Mouse (Mus musculus): ENCODE data around the gene Fam20a.
"Not testable (repeated sequence)": the region's sequence is repeated elsewhere in the genome, so short reads cannot be mapped to it uniquely, and the experiment has no call there.

The Fam20a gene

GRCm38 (mm10) chr11:109678291-109678690 is 43.8 kb downstream of the Fam20a start:
- peak; percentile 21 for DNase-seq (ENCODE audit: low read depth)

DNA sequence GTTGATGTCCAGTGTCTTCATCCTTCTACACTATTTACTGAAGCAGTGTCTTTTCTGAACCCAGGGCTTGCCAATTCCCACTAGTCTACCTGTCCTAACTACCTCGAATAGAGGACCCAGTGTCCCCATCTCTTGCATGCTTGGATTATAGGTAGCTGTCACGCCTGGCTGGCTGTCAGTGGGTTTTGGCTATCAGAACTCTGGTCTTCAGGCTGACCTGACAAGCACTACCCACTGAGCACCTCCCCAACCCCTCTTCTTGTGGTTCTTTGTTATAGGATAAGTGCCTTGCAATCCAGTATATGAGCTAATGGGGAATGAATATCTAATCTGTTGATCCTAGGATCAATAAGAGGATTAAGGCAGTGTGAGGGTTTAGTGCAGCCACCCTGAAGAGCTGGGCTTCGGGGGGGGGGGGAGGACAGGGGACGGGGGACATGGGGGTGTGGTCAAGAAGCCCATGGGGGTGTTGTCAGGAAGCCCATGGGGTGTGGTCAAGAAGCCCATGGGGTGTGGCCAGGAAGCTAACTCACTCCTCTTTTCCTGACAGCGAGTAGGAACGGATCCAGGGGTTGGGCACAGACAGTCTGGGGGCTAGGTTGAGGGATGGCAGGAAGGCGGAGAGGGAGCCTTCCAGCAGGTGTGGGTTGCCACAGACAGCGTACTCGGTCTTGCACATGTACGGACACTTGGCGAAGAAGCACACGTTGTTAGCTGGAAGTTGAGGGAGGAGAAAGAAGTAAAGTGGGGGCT is 45.3 kb downstream of the Fam20a start:
- DNase-seq (ENCODE audit: low read depth), result no peak

GRCm38 (mm10) chr11:109675771-109676170 is 46.3 kb downstream of the Fam20a start:
- DNase-seq (ENCODE audit: low read depth), result no peak

- DNase-seq (ENCODE audit: low read depth), result no peak
Observed at GRCm38 (mm10) chr11:109675208-109675607, 46.9 kb downstream of the Fam20a start.

DNA sequence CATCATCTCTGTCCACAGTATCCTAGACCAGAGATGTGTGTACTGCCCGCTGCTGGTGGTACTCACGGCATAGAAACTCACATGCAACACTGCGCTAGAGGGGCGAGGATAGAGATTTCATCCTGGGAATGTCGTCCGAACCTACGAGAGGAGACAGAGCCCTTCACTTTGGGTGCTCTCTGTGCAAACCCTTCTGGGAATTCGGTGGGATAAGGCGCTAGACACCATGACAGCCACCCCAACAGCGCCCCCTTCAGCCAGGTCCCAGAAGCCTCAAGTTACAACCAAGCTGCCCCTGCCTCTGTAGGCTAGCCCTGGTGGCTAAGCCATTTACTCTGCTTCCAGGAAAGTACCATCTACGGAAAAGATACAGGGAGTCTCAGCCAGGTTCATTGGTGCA is 47.5 kb downstream of the Fam20a start:
- DNase-seq (ENCODE audit: low read depth), result no peak

GRCm38 (mm10) chr11:109673741-109674140 is 48.3 kb downstream of the Fam20a start:
- peak; percentile 51 for DNase-seq (ENCODE audit: low read depth)

- no peak for DNase-seq (ENCODE audit: low read depth)
Observed at GRCm38 (mm10) chr11:109672881-109673739, 49.0 kb downstream of the Fam20a start.

DNA sequence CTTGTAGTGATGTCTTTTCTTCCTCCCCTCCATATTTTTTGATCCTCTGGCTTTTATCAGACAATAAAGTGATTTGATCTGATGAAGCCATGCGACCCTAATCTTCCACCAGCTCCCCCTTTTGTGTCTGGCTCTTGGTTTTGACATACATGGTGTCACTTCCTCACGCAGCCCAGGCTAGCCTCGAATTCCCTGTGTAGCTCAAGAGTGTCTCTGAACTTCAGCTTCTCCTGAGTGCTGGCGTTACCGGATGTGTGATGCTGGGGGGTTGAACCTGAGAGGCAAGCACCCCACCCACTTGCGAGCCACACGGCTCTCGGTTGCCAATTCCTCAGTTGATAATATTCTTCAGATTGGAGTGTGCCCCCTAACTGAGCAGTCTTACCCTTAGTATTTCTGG is 49.7 kb downstream of the Fam20a start:
- DNase-seq (ENCODE audit: low read depth), result no peak

- no peak for DNase-seq (ENCODE audit: low read depth)
Observed at GRCm38 (mm10) chr11:109672021-109672324, 50.1 kb downstream of the Fam20a start.

DNA sequence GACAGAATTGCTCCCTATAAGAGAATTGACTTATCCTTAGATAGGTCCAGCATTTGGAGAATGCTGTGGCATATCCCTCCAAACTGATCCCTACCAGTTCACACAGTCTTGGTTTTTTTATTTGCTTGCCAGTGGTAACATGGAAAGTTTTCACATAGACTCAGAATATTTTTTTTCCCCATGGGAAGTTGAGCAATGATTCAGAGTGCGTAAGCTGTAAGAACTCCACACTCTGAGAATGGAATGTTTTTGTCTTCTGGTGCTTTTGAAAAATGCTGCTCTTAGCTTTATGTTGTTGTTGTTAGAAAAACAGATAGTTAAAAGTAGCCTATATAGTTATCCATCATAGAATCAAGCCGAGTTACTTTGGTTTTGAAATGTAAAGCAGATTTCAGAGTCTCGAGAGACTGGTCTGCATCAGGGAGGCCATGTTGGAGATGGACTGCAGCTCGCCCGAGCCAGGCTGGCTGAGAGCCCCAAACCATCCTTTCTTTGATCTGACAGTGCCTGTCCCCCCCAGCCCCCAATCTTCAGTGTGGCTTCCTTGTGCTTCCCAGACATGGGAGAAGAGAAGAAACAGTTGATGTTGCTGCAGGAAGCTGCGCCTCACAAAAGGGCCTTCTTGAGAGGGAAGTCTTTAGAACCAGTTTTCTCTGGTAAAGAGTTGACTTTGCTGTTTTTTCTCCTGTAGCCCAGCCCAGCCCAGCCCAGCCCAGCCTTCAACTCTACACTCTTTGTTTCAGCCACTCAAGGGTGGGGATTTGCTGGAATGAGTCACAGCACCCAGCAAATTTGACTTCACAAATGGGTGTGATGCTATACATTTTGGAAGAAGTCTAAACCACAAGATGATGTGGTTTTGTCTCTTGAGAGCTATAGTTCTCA is 50.7 kb downstream of the Fam20a start:
- peak; percentile 69 for DNase-seq (ENCODE audit: low read depth)

DNA sequence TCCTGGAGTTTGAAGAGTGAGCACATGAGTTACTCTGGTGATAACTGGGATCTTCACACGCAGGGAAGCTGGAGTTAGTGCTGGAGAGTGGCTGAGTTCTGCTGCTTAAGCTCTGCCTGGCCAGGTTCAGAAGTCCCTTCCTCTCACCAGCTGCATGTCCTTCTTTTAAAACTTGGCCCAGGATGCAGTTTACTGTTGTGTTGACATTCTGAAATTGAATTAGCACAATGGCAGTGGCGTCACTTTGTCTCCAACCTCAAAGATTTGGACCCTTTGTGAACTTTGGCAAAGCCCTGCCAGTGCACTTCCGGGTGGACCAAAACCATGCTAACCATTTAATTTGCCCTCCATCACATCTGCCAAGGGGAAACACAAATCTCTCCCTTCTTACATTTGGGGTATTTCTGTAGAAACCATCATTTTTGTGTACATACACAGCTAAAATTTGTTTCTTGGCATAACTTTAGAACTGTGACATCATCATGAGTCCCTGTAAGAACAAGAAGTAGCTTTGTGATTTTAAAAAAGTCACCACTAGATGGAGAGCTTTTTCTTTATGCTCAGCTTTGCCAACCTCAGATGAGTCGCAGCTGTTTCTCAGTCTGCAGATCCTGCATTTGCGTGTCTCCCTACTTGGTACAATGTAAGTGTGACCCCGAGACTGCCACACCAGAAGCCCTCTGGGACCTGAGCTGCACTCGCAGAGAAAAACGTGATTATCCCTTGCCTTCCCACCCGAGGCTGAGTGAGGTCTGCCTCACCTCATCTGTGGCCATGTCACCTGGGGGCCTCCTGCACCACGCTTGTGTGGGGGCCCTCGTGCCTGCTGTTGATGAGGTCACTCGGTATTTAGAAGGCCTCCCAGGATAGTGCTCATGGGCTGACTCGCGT is 51.8 kb downstream of the Fam20a start:
- peak; percentile 79 for DNase-seq (ENCODE audit: low read depth)

DNA sequence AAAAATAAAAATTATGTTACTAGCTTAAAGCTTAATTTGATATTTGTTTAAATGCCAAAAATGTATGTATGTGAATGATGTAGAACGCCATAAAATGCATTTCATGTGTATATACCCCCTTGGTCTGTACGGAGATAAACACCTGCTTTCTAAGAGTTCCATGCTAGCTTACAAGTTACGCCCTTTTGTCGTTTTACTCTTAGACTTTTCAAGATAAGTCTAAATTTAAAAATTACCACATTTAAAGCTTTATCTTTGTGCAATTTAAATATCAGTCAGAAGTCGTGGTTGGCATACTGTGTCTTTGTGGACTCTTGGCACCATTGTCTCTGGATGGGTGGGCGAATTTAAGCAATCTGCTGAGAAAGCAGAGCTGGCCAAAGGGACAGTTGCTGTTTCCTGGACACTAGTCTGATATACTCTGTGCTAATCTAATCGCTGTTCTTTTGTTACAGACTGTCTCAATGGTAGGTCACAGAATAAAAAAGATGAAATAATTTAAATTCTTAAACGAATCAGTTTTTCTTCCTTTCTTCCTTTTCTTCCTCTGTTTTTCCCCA is 52.9 kb downstream of the Fam20a start:
- no peak for DNase-seq (ENCODE audit: low read depth)

DNA sequence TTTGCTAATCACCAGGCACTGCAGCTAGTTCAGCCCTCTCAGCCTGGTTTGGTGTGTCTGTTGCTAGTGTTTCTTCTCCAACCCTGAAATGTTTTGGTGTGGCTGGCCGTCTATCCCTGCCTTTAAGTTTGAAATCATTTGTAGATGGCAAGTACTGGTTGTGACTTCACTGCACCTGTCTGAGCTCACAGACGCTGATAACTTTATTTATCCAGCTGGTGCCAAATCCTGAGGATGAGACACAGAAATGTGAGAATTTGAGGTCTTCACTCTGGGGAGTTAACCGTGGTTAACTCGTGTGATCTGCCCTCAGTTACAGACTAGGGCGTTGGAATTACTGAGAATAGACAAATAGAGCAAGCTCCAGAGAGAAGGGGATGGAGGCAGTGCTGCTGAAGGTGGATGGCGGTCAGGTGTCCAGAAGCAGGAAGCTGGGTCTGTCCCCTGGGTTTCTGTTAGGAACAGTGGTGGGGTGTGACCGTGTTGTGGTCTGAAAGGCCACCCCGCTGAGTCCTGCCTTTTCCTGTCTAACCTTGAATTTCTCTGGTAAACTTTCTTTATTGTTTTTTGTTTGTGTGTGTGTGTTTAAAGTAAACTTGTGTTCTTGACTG is 53.9 kb downstream of the Fam20a start:
- DNase-seq (ENCODE audit: low read depth), result no peak

GRCm38 (mm10) chr11:109667371-109667770 is 54.7 kb downstream of the Fam20a start:
- no peak for DNase-seq (ENCODE audit: low read depth)

- DNase-seq (ENCODE audit: low read depth), result no peak
Observed at GRCm38 (mm10) chr11:109666411-109666810, 55.7 kb downstream of the Fam20a start.

DNA sequence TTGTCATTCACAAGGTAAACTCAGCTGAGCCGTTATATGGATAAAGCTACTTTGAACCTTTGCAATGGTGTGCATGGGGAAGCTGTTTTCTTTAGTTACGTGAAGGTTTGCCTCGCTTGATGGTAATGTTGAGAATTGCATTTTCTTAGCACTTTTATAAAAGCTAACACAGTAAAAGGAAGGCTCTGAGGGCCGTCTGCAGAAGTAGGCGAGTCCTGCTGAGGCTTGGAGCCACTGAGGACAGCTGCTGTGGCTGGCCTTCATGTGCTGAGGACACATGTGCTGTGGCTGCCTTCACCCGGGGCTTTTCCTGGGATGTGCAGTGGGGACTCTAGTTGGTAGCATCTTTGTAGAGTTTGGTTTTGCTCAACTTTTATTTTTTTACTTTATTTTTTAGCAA is 56.7 kb downstream of the Fam20a start:
- no peak for DNase-seq (ENCODE audit: low read depth)

DNA sequence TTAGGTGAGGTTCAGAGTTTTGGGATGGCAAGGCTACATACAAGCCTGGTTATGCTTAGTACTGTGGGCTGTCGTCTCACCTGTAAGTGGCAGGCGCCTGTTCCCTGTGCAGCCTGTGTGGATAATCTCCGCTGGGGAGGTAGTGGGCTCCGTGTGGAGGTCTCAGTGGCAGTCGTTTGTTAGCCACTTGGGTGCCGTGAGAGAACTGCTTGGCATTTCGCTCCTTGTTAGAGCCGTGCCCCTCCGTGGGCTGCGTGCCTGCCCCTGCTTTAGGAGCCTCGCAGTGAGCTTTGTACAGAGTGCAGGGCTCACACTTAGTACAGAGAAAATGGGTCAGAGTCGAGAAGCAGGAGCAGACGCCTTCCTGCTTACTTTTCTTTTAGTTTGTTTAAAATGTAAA is 57.8 kb downstream of the Fam20a start:
- no peak for DNase-seq (ENCODE audit: low read depth)

DNA sequence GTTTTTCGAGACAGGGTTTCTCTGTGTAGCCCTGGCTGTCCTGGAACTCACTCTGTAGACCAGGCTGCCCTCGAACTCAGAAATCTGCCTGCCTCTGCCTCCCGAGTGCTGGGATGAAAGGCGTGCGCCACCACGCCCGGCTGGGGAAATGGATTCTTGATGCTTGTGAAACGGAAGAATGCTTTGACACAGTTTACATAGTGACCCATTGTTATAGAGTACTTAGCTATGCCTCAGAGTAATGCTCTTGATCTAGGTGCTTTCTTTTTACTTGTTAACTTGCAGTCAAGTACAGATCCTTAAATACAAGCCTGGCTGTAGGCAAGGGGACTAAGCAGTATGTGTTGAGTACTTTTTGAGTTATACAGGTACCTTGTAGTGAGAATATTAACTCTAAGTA is 61.6 kb downstream of the Fam20a start:
- DNase-seq (ENCODE audit: low read depth), result not testable (repeated sequence)

GRCm38 (mm10) chr11:109656232-109656631 is 65.8 kb downstream of the Fam20a start:
- DNase-seq (ENCODE audit: low read depth), result no peak

DNA sequence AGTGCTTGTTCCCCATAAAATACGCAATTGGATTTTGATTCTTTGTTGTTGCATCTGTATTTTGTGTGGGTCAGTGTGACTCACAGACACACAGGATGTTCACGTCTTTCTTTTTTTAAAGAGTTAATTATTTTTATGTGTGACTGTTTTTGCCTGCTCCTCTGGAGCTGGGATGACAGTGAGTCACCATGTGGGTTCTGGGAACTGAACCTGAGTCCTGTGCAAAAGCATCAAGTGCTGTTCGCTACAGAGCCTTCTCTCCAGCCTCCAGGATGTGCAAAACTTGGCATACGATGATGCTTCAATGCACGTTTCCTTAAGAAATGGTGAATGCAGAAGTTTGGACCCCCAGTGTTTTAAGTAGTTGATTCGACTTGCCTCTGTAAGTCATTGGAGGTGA is 67.5 kb downstream of the Fam20a start:
- DNase-seq (ENCODE audit: low read depth), result no peak

DNA sequence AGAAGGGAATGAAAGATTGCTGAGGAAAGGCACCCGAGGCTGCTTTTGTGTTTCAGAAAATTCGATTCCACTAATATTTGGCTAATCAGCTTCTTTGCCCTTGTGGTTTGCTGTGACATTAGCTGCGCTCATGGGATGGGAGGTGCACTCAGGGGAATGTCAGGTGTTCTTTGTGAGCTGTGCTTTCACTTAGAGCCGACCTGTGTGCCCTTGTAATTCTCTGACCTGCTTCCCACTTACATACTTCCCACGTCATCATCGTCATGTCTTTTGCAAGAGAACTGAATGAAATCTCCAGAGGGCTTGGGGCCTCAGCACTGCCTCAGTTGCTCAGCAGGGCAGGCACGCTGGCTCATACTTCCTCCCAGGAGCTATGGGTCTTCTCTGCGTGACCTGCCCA is 68.9 kb downstream of the Fam20a start:
- DNase-seq (ENCODE audit: low read depth), result no peak
